Mouse (Mus musculus) neural tube, embryonic 14.5 days (tissue): ENCODE data around the gene Atp6v1a. TPM values are rescaled to one million over a fixed set of nuclear protein-coding genes. Genes with fewer than 3 reads are reported as not detected.

Experiments
- ATAC-seq: fragments of 200-750 bp; cut with Nextera tagmentation; 2 replicates; pipeline ENCODE4 v1.8.0; 2017; ENCODE audit warnings: low read depth, mild to moderate bottlenecking, moderate TSS enrichment, moderate library complexity
- H3K27ac ChIP-seq: fragments of 300-500 bp; sonication (generic); 2 replicates; pipeline ENCODE4 v1.5.1; 2014; ENCODE audit warnings: low read depth, mild to moderate bottlenecking, control low read depth, low read length, moderate library complexity, mixed read lengths
- H3K27me3 ChIP-seq: fragments of 300-500 bp; sonication (generic); 2 replicates; pipeline ENCODE4 v1.6.1; 2014; ENCODE audit warnings: low read length; ENCODE audit not compliant: control insufficient read depth, insufficient read depth
- H3K36me3 ChIP-seq: fragments of 300-500 bp; sonication (generic); 2 replicates; pipeline ENCODE4 v1.6.1; 2014; ENCODE audit warnings: low read length, mixed read lengths; ENCODE audit not compliant: control insufficient read depth, insufficient read depth
- H3K4me1 ChIP-seq: fragments of 300-500 bp; sonication (generic); 2 replicates; pipeline ENCODE4 v1.6.1; 2014; ENCODE audit warnings: low read length; ENCODE audit not compliant: control insufficient read depth, insufficient read depth
- H3K4me2 ChIP-seq: fragments of 300-500 bp; sonication (generic); 2 replicates; pipeline ENCODE4 v1.6.1; 2014; ENCODE audit warnings: mild to moderate bottlenecking, low read depth, low read length, control low read depth
- H3K4me3 ChIP-seq: fragments of 300-500 bp; sonication (generic); 2 replicates; pipeline ENCODE4 v1.5.1; 2014; ENCODE audit warnings: low read depth, low read length, control low read depth, mixed read lengths
- H3K9ac ChIP-seq: fragments of 300-500 bp; sonication (generic); replicated peaks from 2 replicates; pipeline ENCODE4 v1.6.1; 2014; ENCODE audit warnings: low read depth, mild to moderate bottlenecking, control low read depth, low read length, mixed read lengths
- H3K9me3 ChIP-seq: fragments of 300-500 bp; sonication (generic); 2 replicates; pipeline ENCODE4 v1.6.1; 2016; ENCODE audit warnings: low read length; ENCODE audit not compliant: control insufficient read depth
- WGBS: fragments of 180-500 bp; shearing (Covaris S2); extraction: QIAGEN DNeasy Blood & Tissue Kit; methylation state at CpG from one replicate; pipeline ENCODE4 v1.1.7; 2014; 5-methylcytosine and 5-hydroxymethylcytosine counted together
- polyA plus RNA-seq: library from polyadenylated mRNA; unstranded; fragments of >200 nt; fragmentation: Nextera tagmentation; extraction: Ambion mirVana; gene quantifications from 2 replicates; pipeline ENCODE4 v1.2.1, GENCODE M21; 2014

Atp6v1a gene
- polyA plus RNA-seq, 1 experiment from 2014 or later: 182 TPM

GRCm38 (mm10) chr16:44173155-44173941, 33.8 kb upstream of the Atp6v1a start, which contains the start of gene Usf3:
Gene Usf3, plus strand, starts transcription at chr16:44173246.
- Histone ChIP-seq H3K36me3 (no peaks in the 10 kb centered on the region), H3K4me3 (peak within 1 kb of the TSS; percentile 72), H3K27me3 (0 out of 2 replicates have a peak, but pooled peaks cover 2% of the 10 kb centered on the region), H3K4me2 (peak within 1 kb of the TSS; percentile 75), H3K9me3 (no peaks in the 10 kb centered on the region), H3K4me1 (peaks cover 6% of the 10 kb centered on the region), H3K27ac (peak within 1 kb of the TSS; percentile 82), H3K9ac (peak within 1 kb of the TSS; percentile 93)
- WGBS: under 1% methylated on average over 37 of the region's 77 CpGs
- ATAC-seq: peak; percentile 60

DNA sequence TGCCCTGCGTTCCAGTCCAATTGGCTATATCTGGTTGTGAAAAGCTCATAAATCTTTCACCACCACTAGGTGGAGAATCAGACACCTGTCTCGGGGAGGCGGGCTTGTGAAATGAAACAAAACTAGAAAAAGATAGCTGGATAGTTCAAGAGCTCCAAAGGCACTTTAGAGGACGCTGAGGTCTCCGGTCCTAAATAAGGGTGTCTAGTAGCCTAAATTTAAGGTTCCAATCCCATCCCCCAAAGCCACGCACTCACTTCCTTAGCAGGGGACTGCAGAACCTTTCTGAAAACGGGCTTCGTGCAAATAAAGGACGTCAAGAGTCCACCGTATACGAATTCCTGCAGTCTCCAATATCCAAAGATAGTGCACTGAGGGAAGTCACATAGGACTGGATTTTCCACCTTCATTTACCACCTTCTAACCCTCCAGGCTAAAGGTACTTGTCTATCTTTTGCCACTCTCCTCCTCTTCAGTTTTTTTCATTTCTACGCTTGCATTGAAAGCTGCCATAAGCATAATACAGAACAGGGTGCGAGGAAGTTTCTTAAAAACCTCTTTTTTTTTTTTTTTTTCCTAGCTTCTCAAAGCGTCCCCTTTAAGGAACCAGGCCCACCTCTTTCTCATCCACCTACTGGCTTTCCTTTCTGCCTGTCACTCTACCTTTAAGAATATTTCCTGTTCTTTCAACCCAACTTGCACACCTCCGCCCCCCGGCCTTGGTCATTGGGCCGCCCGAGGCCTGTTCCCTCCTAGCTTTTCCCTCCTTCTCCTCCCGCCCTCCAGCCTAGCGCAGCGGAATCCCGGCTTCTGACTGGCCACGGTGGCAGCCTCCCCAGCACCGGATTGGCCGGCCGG, 33.0 kb upstream of the Atp6v1a start:
- Histone ChIP-seq H3K36me3 (no peaks in the 10 kb centered on the region), H3K27me3 (0 out of 2 replicates have a peak, but pooled peaks cover 2% of the 10 kb centered on the region), H3K9ac (peak overlapping the region; percentile 50), H3K9me3 (no peaks in the 10 kb centered on the region), H3K4me2 (peak overlapping the region; percentile 67), H3K27ac (peak overlapping the region; percentile 80), H3K4me1 (peaks cover 6% of the 10 kb centered on the region), H3K4me3 (peak overlapping the region; percentile 72)
- ATAC-seq: peak; percentile 100
- WGBS: under 1% methylated on average over 26 of the region's 26 CpGs

GRCm38 (mm10) chr16:44168990-44169389, 29.5 kb upstream of the Atp6v1a start:
- Histone ChIP-seq H3K4me2 (no peak overlapping the region), H3K4me1 (peaks cover 2% of the 10 kb centered on the region), H3K27ac (no peak overlapping the region), H3K4me3 (no peak overlapping the region), H3K27me3 (0 out of 2 replicates have a peak, but pooled peaks cover 2% of the 10 kb centered on the region), H3K9ac (no peak overlapping the region), H3K9me3 (no peaks in the 10 kb centered on the region), H3K36me3 (no peaks in the 10 kb centered on the region)
- 86% methylated on average over 4 of the region's 4 CpGs for WGBS
- ATAC-seq: no peak

- no peak overlapping the region for H3K9ac ChIP-seq
- H3K27me3 ChIP-seq: no peaks in the 10 kb centered on the region
- no peak overlapping the region for H3K27ac ChIP-seq
- H3K4me3 ChIP-seq: no peak overlapping the region
- no peaks in the 10 kb centered on the region for H3K4me1 ChIP-seq
- 66% methylated on average over 3 of the region's 3 CpGs for WGBS
- ATAC-seq: no peak
- H3K36me3 ChIP-seq: no peaks in the 10 kb centered on the region
- no peak overlapping the region for H3K4me2 ChIP-seq
- H3K9me3 ChIP-seq: no peaks in the 10 kb centered on the region
Observed at GRCm38 (mm10) chr16:44165182-44165581, 25.7 kb upstream of the Atp6v1a start.

- Histone ChIP-seq H3K4me3 (no peak overlapping the region), H3K9me3 (no peaks in the 10 kb centered on the region), H3K9ac (no peak overlapping the region), H3K27ac (no peak overlapping the region), H3K4me2 (no peak overlapping the region), H3K27me3 (no peaks in the 10 kb centered on the region), H3K4me1 (no peaks in the 10 kb centered on the region), H3K36me3 (peaks cover 4% of the 10 kb centered on the region)
- no peak for ATAC-seq
- whole genome bisulfite sequencing: 92% methylated on average over 2 of the region's 2 CpGs
Observed at GRCm38 (mm10) chr16:44163831-44164230, 24.3 kb upstream of the Atp6v1a start.

DNA sequence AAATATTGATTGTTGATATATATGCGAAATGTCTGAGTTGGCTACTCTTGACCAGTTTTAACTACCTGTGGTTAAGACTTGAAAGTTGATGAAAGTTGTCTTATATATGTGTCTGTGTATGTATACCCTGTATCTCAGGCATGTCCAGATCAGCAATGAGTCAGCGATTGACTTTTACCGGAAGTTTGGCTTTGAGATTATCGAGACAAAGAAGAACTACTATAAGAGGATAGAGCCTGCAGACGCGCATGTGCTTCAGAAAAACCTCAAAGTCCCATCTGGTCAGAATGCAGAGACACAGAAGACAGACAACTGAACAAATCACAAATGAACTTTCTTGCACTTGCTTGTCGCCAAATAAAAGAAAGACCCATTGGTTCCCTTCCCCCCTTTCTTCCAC, 19.8 kb upstream of the Atp6v1a start:
- H3K27me3 ChIP-seq: no peaks in the 10 kb centered on the region
- no peak for ATAC-seq

DNA sequence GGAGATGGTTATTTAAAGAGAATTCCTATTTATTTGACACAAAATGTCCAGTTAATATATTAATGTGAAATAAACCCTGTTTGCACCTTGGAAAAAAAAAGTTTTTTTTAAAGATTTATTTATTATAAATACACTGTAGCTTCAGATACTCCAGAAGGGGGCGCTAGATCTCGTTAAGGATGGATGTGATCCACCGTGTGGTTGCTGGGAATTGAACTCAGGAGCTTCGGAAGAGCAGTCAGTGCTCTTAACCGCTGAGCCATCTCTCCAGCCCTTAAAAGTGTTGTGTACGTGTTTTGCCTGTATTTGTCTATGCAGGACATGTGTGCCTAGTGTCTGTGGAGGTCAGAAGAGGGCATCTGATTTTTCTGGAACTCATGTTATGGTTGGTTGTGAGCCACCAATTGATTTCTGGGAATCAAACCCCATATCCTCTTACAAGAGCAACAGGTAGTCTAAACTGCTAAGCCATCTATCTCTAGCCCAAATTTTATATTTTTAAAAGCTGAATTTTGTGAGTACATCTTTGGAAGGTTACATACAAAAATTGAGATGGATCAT, 15.1 kb upstream of the Atp6v1a start:
- Histone ChIP-seq H3K27me3 (no peaks in the 10 kb centered on the region), H3K9me3 (no peaks in the 10 kb centered on the region), H3K4me3 (no peak overlapping the region), H3K4me2 (no peak overlapping the region), H3K9ac (no peak overlapping the region), H3K27ac (no peak overlapping the region), H3K36me3 (peaks cover 4% of the 10 kb centered on the region), H3K4me1 (no peaks in the 10 kb centered on the region)
- ATAC-seq: no peak
- WGBS: 72% methylated on average over 6 of the region's 6 CpGs

More for the DNA sequence above, 19.8 kb upstream of the Atp6v1a start:
- Histone ChIP-seq H3K27ac (no peak overlapping the region), H3K36me3 (peaks cover 4% of the 10 kb centered on the region), H3K4me3 (no peak overlapping the region), H3K9ac (no peak overlapping the region), H3K4me2 (no peak overlapping the region), H3K9me3 (no peaks in the 10 kb centered on the region), H3K4me1 (no peaks in the 10 kb centered on the region)
- 94% methylated on average over 7 of the region's 7 CpGs for WGBS

- H3K9ac ChIP-seq: no peak overlapping the region
- no peak overlapping the region for H3K27ac ChIP-seq
- ATAC-seq: no peak
- H3K36me3 ChIP-seq: no peaks in the 10 kb centered on the region
- H3K27me3 ChIP-seq: no peaks in the 10 kb centered on the region
- H3K9me3 ChIP-seq: no peaks in the 10 kb centered on the region
- no peak overlapping the region for H3K4me2 ChIP-seq
- no peak overlapping the region for H3K4me3 ChIP-seq
- no peaks in the 10 kb centered on the region for H3K4me1 ChIP-seq
- 89% methylated on average over 1 of the region's 1 CpGs for WGBS
Observed at GRCm38 (mm10) chr16:44149002-44149767, 9.7 kb upstream of the Atp6v1a start.
